Mouse (Mus musculus) embryonic facial prominence, embryonic 13.5 days (tissue): ENCODE results near the gene Sgcd. TPM values are rescaled to one million over a fixed set of nuclear protein-coding genes. Genes with fewer than 3 reads are reported as not detected.

ENCODE experiments used
- ATAC-seq: fragments of 200-750 bp; cut with Nextera tagmentation; 2 replicates; pipeline ENCODE4 v1.8.0; 2017; ENCODE audit warnings: low read depth; ENCODE audit not compliant: insufficient number of reproducible peaks, insufficient read depth, low FRiP score, low TSS enrichment
- H3K27ac ChIP-seq: fragments of 300-500 bp; sonication (generic); 2 replicates; pipeline ENCODE4 v1.5.1; 2015; ENCODE audit warnings: moderate library complexity, mild to moderate bottlenecking, inconsistent platforms
- H3K27me3 ChIP-seq: fragments of 300-500 bp; sonication (generic); 2 replicates; pipeline ENCODE4 v1.6.1; 2015; ENCODE audit warnings: mild to moderate bottlenecking, inconsistent platforms
- H3K36me3 ChIP-seq: fragments of 300-500 bp; sonication (generic); 2 replicates; pipeline ENCODE4 v1.6.1; 2015; ENCODE audit warnings: mild to moderate bottlenecking, inconsistent platforms
- H3K4me1 ChIP-seq: fragments of 300-500 bp; sonication (generic); 2 replicates; pipeline ENCODE4 v1.6.1; 2015; ENCODE audit warnings: inconsistent platforms
- H3K4me2 ChIP-seq: fragments of 300-500 bp; sonication (generic); 2 replicates; pipeline ENCODE4 v1.6.1; 2015; ENCODE audit warnings: moderate library complexity, mild to moderate bottlenecking, inconsistent platforms
- H3K4me3 ChIP-seq: fragments of 300-500 bp; sonication (generic); 2 replicates; pipeline ENCODE4 v1.5.1; 2015; ENCODE audit warnings: mild to moderate bottlenecking, inconsistent platforms
- H3K9ac ChIP-seq: fragments of 300-500 bp; sonication (generic); 2 replicates; pipeline ENCODE4 v1.6.1; 2015; ENCODE audit warnings: mild to moderate bottlenecking, inconsistent platforms
- H3K9me3 ChIP-seq: fragments of 300-500 bp; sonication (generic); 2 replicates; pipeline ENCODE4 v1.6.1; 2016; ENCODE audit warnings: inconsistent platforms
- WGBS: fragments of 180-500 bp; shearing (Covaris S2); methylation state at CpG from one replicate; pipeline ENCODE4 v1.1.7; 2015; ENCODE audit warnings: mixed read lengths; 5-methylcytosine and 5-hydroxymethylcytosine counted together
- polyA plus RNA-seq: library from polyadenylated mRNA; unstranded; fragments of >200 nt; fragmentation: Nextera tagmentation; extraction: Ambion mirVana; gene quantifications from 2 replicates; pipeline ENCODE4 v1.2.1, GENCODE M21; 2015

The Sgcd gene
- polyA plus RNA-seq, 1 experiment from 2014 or later = 11.4 TPM

- Histone ChIP-seq H3K27ac (no peak overlapping the region), H3K36me3 (no peaks in the 10 kb centered on the region), H3K9me3 (no peaks in the 10 kb centered on the region), H3K4me1 (no peaks in the 10 kb centered on the region), H3K4me3 (no peak overlapping the region), H3K9ac (no peak overlapping the region), H3K27me3 (no peaks in the 10 kb centered on the region), H3K4me2 (no peak overlapping the region)
- ATAC-seq = no peak
- 78% methylated on average over 8 of the region's 8 CpGs for WGBS
Observed at GRCm38 (mm10) chr11:47247703-47248344, 740.9 kb downstream of the Sgcd start.

GRCm38 (mm10) chr11:47242401-47242800 lies 746.4 kb downstream of the Sgcd start:
- Histone ChIP-seq H3K4me3 (no peak overlapping the region), H3K27me3 (no peaks in the 10 kb centered on the region), H3K9me3 (no peaks in the 10 kb centered on the region), H3K9ac (no peak overlapping the region), H3K36me3 (no peaks in the 10 kb centered on the region), H3K4me1 (no peaks in the 10 kb centered on the region), H3K27ac (no peak overlapping the region), H3K4me2 (no peak overlapping the region)
- no peak for ATAC-seq
- 45% methylated on average over 1 of the region's 1 CpGs for WGBS

- H3K27me3 ChIP-seq = no peaks in the 10 kb centered on the region
- H3K4me3 ChIP-seq = no peak overlapping the region
- no peak overlapping the region for H3K4me2 ChIP-seq
- H3K4me1 ChIP-seq = no peaks in the 10 kb centered on the region
- no peak for ATAC-seq
- no peak overlapping the region for H3K27ac ChIP-seq
- no peaks in the 10 kb centered on the region for H3K9me3 ChIP-seq
- no peak overlapping the region for H3K9ac ChIP-seq
- 27% methylated on average over 1 of the region's 1 CpGs for WGBS
- H3K36me3 ChIP-seq = no peaks in the 10 kb centered on the region
Observed at GRCm38 (mm10) chr11:47228222-47228621, 760.5 kb downstream of the Sgcd start.

GRCm38 (mm10) chr11:47224148-47224547 lies 764.6 kb downstream of the Sgcd start:
- Histone ChIP-seq H3K4me3 (no peak overlapping the region), H3K4me2 (no peak overlapping the region), H3K27ac (no peak overlapping the region), H3K9ac (no peak overlapping the region), H3K36me3 (no peaks in the 10 kb centered on the region), H3K9me3 (no peaks in the 10 kb centered on the region), H3K27me3 (no peaks in the 10 kb centered on the region), H3K4me1 (no peaks in the 10 kb centered on the region)
- no peak for ATAC-seq
- WGBS = 82% methylated on average over 2 of the region's 2 CpGs

- no peak overlapping the region for H3K27ac ChIP-seq
- no peaks in the 10 kb centered on the region for H3K4me1 ChIP-seq
- no peaks in the 10 kb centered on the region for H3K36me3 ChIP-seq
- H3K4me2 ChIP-seq = no peak overlapping the region
- H3K4me3 ChIP-seq = no peak overlapping the region
- no peaks in the 10 kb centered on the region for H3K27me3 ChIP-seq
- no peak overlapping the region for H3K9ac ChIP-seq
- WGBS = 85% methylated on average over 8 of the region's 8 CpGs
- no peak for ATAC-seq
- H3K9me3 ChIP-seq = no peaks in the 10 kb centered on the region
Observed at GRCm38 (mm10) chr11:47211531-47211930, 777.2 kb downstream of the Sgcd start.

GRCm38 (mm10) chr11:47206461-47206860 lies 782.3 kb downstream of the Sgcd start:
- no peaks in the 10 kb centered on the region for H3K27me3 ChIP-seq
- H3K36me3 ChIP-seq = no peaks in the 10 kb centered on the region
- H3K27ac ChIP-seq = no peak overlapping the region
- H3K9ac ChIP-seq = no peak overlapping the region
- no peak for ATAC-seq
- 53% methylated on average over 1 of the region's 1 CpGs for WGBS
- H3K4me3 ChIP-seq = no peak overlapping the region
- no peaks in the 10 kb centered on the region for H3K4me1 ChIP-seq
- H3K4me2 ChIP-seq = no peak overlapping the region
- H3K9me3 ChIP-seq = no peaks in the 10 kb centered on the region

GRCm38 (mm10) chr11:47199106-47199505 lies 789.7 kb downstream of the Sgcd start:
- H3K27ac ChIP-seq = no peak overlapping the region
- 80% methylated on average over 7 of the region's 7 CpGs for WGBS

GRCm38 (mm10) chr11:47188556-47188955 lies 800.2 kb downstream of the Sgcd start:
- Histone ChIP-seq H3K36me3 (no peaks in the 10 kb centered on the region), H3K27me3 (no peaks in the 10 kb centered on the region), H3K4me2 (no peak overlapping the region), H3K4me3 (no peak overlapping the region), H3K9ac (no peak overlapping the region), H3K4me1 (peaks cover 3% of the 10 kb centered on the region; the same call in 1 of the 2 replicates), H3K27ac (no peak overlapping the region), H3K9me3 (no peaks in the 10 kb centered on the region)
- ATAC-seq = no peak
- 52% methylated on average over 2 of the region's 2 CpGs for WGBS

More at GRCm38 (mm10) chr11:47199106-47199505, 789.7 kb downstream of the Sgcd start:
- no peaks in the 10 kb centered on the region for H3K27me3 ChIP-seq
- H3K9me3 ChIP-seq = no peaks in the 10 kb centered on the region
- no peak overlapping the region for H3K9ac ChIP-seq
- no peak overlapping the region for H3K4me3 ChIP-seq
- no peaks in the 10 kb centered on the region for H3K36me3 ChIP-seq
- H3K4me1 ChIP-seq = no peaks in the 10 kb centered on the region
- no peak for ATAC-seq
- H3K4me2 ChIP-seq = no peak overlapping the region

GRCm38 (mm10) chr11:47174977-47175376 lies 813.8 kb downstream of the Sgcd start:
- 90% methylated on average over 2 of the region's 2 CpGs for WGBS
- ATAC-seq = no peak
- Histone ChIP-seq H3K36me3 (no peaks in the 10 kb centered on the region), H3K9ac (no peak overlapping the region), H3K4me3 (no peak overlapping the region), H3K4me2 (no peak overlapping the region), H3K27me3 (no peaks in the 10 kb centered on the region), H3K9me3 (no peaks in the 10 kb centered on the region), H3K4me1 (no peaks in the 10 kb centered on the region), H3K27ac (no peak overlapping the region)

- no peak overlapping the region for H3K9ac ChIP-seq
- no peaks in the 10 kb centered on the region for H3K36me3 ChIP-seq
- H3K9me3 ChIP-seq = no peaks in the 10 kb centered on the region
- H3K27me3 ChIP-seq = no peaks in the 10 kb centered on the region
- no peak overlapping the region for H3K27ac ChIP-seq
- H3K4me1 ChIP-seq = no peaks in the 10 kb centered on the region
- WGBS = 71% methylated on average over 6 of the region's 6 CpGs
- no peak overlapping the region for H3K4me3 ChIP-seq
- no peak overlapping the region for H3K4me2 ChIP-seq
- ATAC-seq = no peak
Observed at GRCm38 (mm10) chr11:47170926-47171625, 817.7 kb downstream of the Sgcd start.

GRCm38 (mm10) chr11:47167376-47167775 lies 821.4 kb downstream of the Sgcd start:
- WGBS = 81% methylated on average over 4 of the region's 4 CpGs
- no peak overlapping the region for H3K4me2 ChIP-seq

GRCm38 (mm10) chr11:47158089-47158488 lies 830.7 kb downstream of the Sgcd start:
- Histone ChIP-seq H3K27me3 (no peaks in the 10 kb centered on the region), H3K4me3 (no peak overlapping the region), H3K4me1 (no peaks in the 10 kb centered on the region), H3K36me3 (no peaks in the 10 kb centered on the region), H3K9ac (no peak overlapping the region), H3K9me3 (no peaks in the 10 kb centered on the region), H3K27ac (no peak overlapping the region), H3K4me2 (no peak overlapping the region)
- 64% methylated on average over 1 of the region's 1 CpGs for WGBS
- no peak for ATAC-seq

More at GRCm38 (mm10) chr11:47167376-47167775, 821.4 kb downstream of the Sgcd start:
- no peaks in the 10 kb centered on the region for H3K4me1 ChIP-seq
- ATAC-seq = no peak
- H3K27me3 ChIP-seq = no peaks in the 10 kb centered on the region
- no peak overlapping the region for H3K9ac ChIP-seq
- no peak overlapping the region for H3K27ac ChIP-seq
- H3K4me3 ChIP-seq = no peak overlapping the region
- H3K9me3 ChIP-seq = no peaks in the 10 kb centered on the region
- H3K36me3 ChIP-seq = no peaks in the 10 kb centered on the region
